In genomic region chr7:128462406-128462805, GRCm38 (mm10) we compare ENCODE assay signal across 8 mouse cellular contexts. TPM values are rescaled to one million over a fixed set of nuclear protein-coding genes. Genes with fewer than 3 reads are reported as not detected.
DNase-seq lines count a peak whose midpoint lies in the region; ATAC-seq lines count a peak whose summit lies in the region.

No protein-coding gene starts in this region.

- H3K27ac ChIP-seq in heart, embryonic 14.5 days (replicated peaks in 1 of 2; ENCODE audit: control insufficient read depth in 1 of 2, insufficient read depth in 1 of 2, low read depth in 2 of 2, low read length in 2 of 2): no peak overlapping the region; a peak in 1 of 4 replicates
- peak overlapping the region; percentile 99 for H3K27ac ChIP-seq in forebrain, embryonic 10.5 days
- peak overlapping the region; percentile 93 for H3K27ac ChIP-seq in liver, embryonic 11.5 days (ENCODE audit: low read depth, low read length)
- H3K27ac ChIP-seq in stomach, embryonic 16.5 days (ENCODE audit: low read length): no peak overlapping the region

- H3K4me3 ChIP-seq in heart, embryonic 14.5 days (ENCODE audit: control insufficient read depth in 1 of 2, insufficient read depth in 1 of 2, low read depth in 1 of 2, low read length in 2 of 2): peak overlapping the region in 1 of 2 experiments; percentile 67; a peak in 2 of 4 replicates
- H3K4me3 ChIP-seq in forebrain, embryonic 10.5 days: peak overlapping the region; percentile 91
- peak overlapping the region; percentile 98 for H3K4me3 ChIP-seq in liver, embryonic 11.5 days (ENCODE audit: low read depth, low read length)
- peak overlapping the region; percentile 46 for H3K4me3 ChIP-seq in stomach, embryonic 16.5 days (replicated peaks; ENCODE audit: low read length)

- ATAC-seq in heart, embryonic 14.5 days (ENCODE audit: insufficient number of reproducible peaks, insufficient read depth, low FRiP score, low read depth): no peak
- ATAC-seq in liver, embryonic 11.5 days (replicated peaks; ENCODE audit: low FRiP score): no peak
- no peak for ATAC-seq in stomach, embryonic 16.5 days (ENCODE audit: insufficient read depth, low FRiP score)

- DNase-seq in heart, adult 9 months (ENCODE audit: low spot score in 2 of 2): no peak
- DNase-seq in ES-CJ7 (ENCODE audit: low read depth, low spot score): peak; percentile 82
- no peak for DNase-seq in forebrain, embryonic 10.5 days (ENCODE audit: extremely low spot score, low spot score)
- no peak for DNase-seq in liver, embryonic 11.5 days (ENCODE audit: low spot score)
- no peak for DNase-seq in gastrocnemius, adult 18-20 months (ENCODE audit: low spot score)
- DNase-seq in urinary bladder, adult 2 months (ENCODE audit: low spot score): no peak

- H3K9me3 ChIP-seq in heart, embryonic 14.5 days (ENCODE audit: control insufficient read depth, low read length): no peaks in the 10 kb centered on the region
- no peaks in the 10 kb centered on the region for H3K9me3 ChIP-seq in forebrain, embryonic 10.5 days
- no peaks in the 10 kb centered on the region for H3K9me3 ChIP-seq in liver, embryonic 11.5 days (ENCODE audit: control insufficient read depth, low read length)
- no peaks in the 10 kb centered on the region for H3K9me3 ChIP-seq in stomach, embryonic 16.5 days (replicated peaks; ENCODE audit: control insufficient read depth, low read length)

- H3K4me1 ChIP-seq in heart, embryonic 14.5 days (ENCODE audit: control insufficient read depth in 2 of 2, insufficient read depth in 2 of 2, low read length in 2 of 2): peaks cover 0 to 17% of the 10 kb centered on the region in 2 experiments; a peak in 2 of 4 replicates
- H3K4me1 ChIP-seq in forebrain, embryonic 10.5 days: peaks cover 36% of the 10 kb centered on the region
- H3K4me1 ChIP-seq in liver, embryonic 11.5 days (replicated peaks; ENCODE audit: control insufficient read depth, insufficient read depth, low read length): peaks cover 16% of the 10 kb centered on the region
- peaks cover 13% of the 10 kb centered on the region for H3K4me1 ChIP-seq in stomach, embryonic 16.5 days (ENCODE audit: control insufficient read depth, insufficient read depth, low read length)

- H3K27me3 ChIP-seq in heart, embryonic 14.5 days (ENCODE audit: control insufficient read depth, insufficient read depth, low read length): no peaks in the 10 kb centered on the region
- no peaks in the 10 kb centered on the region for H3K27me3 ChIP-seq in forebrain, embryonic 10.5 days (ENCODE audit: poor library complexity, severe bottlenecking)
- H3K27me3 ChIP-seq in liver, embryonic 11.5 days (replicated peaks; ENCODE audit: control insufficient read depth, insufficient read depth, low read length): no peaks in the 10 kb centered on the region
- H3K27me3 ChIP-seq in stomach, embryonic 16.5 days (ENCODE audit: control insufficient read depth, insufficient read depth, low read length): no peaks in the 10 kb centered on the region

- no peaks in the 10 kb centered on the region for H3K36me3 ChIP-seq in heart, embryonic 14.5 days (ENCODE audit: control insufficient read depth, insufficient read depth, low read length)
- no peaks in the 10 kb centered on the region for H3K36me3 ChIP-seq in forebrain, embryonic 10.5 days (replicated peaks)
- no peaks in the 10 kb centered on the region for H3K36me3 ChIP-seq in liver, embryonic 11.5 days (ENCODE audit: control insufficient read depth, insufficient read depth, low read length)
- H3K36me3 ChIP-seq in stomach, embryonic 16.5 days (ENCODE audit: control insufficient read depth, insufficient read depth, low read length): no peaks in the 10 kb centered on the region

- H3K9ac ChIP-seq in heart, embryonic 14.5 days (ENCODE audit: low read length): peak overlapping the region; percentile 70
- peak overlapping the region; percentile 77 for H3K9ac ChIP-seq in liver, embryonic 11.5 days (ENCODE audit: low read depth, low read length)
- peak overlapping the region; percentile 64; the same call in 1 of the 2 replicates for H3K9ac ChIP-seq in stomach, embryonic 16.5 days (ENCODE audit: low read length)

- 72% methylated on average over 5 of the region's 5 CpGs for whole genome bisulfite sequencing in heart, embryonic 14.5 days
- WGBS in forebrain, embryonic 10.5 days: 70% methylated on average over 5 of the region's 5 CpGs
- WGBS in liver, embryonic 11.5 days: 61% methylated on average over 5 of the region's 5 CpGs
- WGBS in stomach, embryonic 16.5 days: 65% methylated on average over 5 of the region's 5 CpGs

- peak overlapping the region; percentile 79 for H3K4me2 ChIP-seq in heart, embryonic 14.5 days (ENCODE audit: low read length)
- H3K4me2 ChIP-seq in liver, embryonic 11.5 days: peak overlapping the region; percentile 94
- peak overlapping the region; percentile 69 for H3K4me2 ChIP-seq in stomach, embryonic 16.5 days (ENCODE audit: low read depth, low read length)

RNA-seq across cellular contexts. Expression of gene Tial1, which starts 0.9 kb away (rescaled TPM):
- 22.0 and 23.9 TPM in 2 replicates for polyA plus RNA-seq in heart, embryonic 14.5 days (2014; fragmentation: Nextera tagmentation; extraction: Ambion mirVana)
- 27.1 and 27.8 TPM in 2 replicates for polyA plus RNA-seq in forebrain, embryonic 10.5 days (2016; fragmentation: Nextera tagmentation; extraction: Ambion mirVana)
- 34.0 and 34.8 TPM in 2 replicates for polyA plus RNA-seq in liver, embryonic 11.5 days (2014; fragmentation: Nextera tagmentation; extraction: Ambion mirVana)
- polyA plus RNA-seq in stomach, embryonic 16.5 days (2015; fragmentation: Nextera tagmentation; extraction: Ambion mirVana): 20.8 and 24.4 TPM in 2 replicates
- total RNA-seq in gastrocnemius, adult 18-20 months (2021): 10 to 100 TPM; 41.1 to 42.5 TPM
- polyA plus RNA-seq in urinary bladder, adult 2 months (2012; rRNA removed): 72.6 and 101 TPM in 2 replicates

RNA-seq across cellular contexts. Expression of gene Rgs10, which starts 43.8 kb away (rescaled TPM):
- 9.5 and 14.1 TPM in 2 replicates for polyA plus RNA-seq in heart, embryonic 14.5 days (2014; fragmentation: Nextera tagmentation; extraction: Ambion mirVana)
- 4.8 and 5.9 TPM in 2 replicates for polyA plus RNA-seq in forebrain, embryonic 10.5 days (2016; fragmentation: Nextera tagmentation; extraction: Ambion mirVana)
- polyA plus RNA-seq in liver, embryonic 11.5 days (2014; fragmentation: Nextera tagmentation; extraction: Ambion mirVana): 88.1 and 88.2 TPM in 2 replicates
- 23.7 and 24.0 TPM in 2 replicates for polyA plus RNA-seq in stomach, embryonic 16.5 days (2015; fragmentation: Nextera tagmentation; extraction: Ambion mirVana)
- total RNA-seq in gastrocnemius, adult 18-20 months (2021): 1 to 10 TPM; 2.0 to 3.4 TPM
- polyA plus RNA-seq in urinary bladder, adult 2 months (2012; rRNA removed): 35.7 and 36.2 TPM in 2 replicates

Comparison
In these comparisons a context has a peak if more than half of its experiments do, and no peak if none do; other contexts are left out.
1. H3K27ac ChIP-seq: peak in forebrain, embryonic 10.5 days (single experiment) and liver, embryonic 11.5 days (single experiment); none in heart, embryonic 14.5 days (0 of 2) and stomach, embryonic 16.5 days (single experiment).
2. Peak in every context shown above with its lines, with median percentiles within 50 percentile points of each other: H3K4me2 ChIP-seq and H3K9ac ChIP-seq.